Mouse (Mus musculus): Measurements from ENCODE around the gene Rtf1.
"Not testable (repeated sequence)": the region's sequence is repeated elsewhere in the genome, so short reads cannot be mapped to it uniquely, and the experiment has no call there.

The Rtf1 gene

DNA sequence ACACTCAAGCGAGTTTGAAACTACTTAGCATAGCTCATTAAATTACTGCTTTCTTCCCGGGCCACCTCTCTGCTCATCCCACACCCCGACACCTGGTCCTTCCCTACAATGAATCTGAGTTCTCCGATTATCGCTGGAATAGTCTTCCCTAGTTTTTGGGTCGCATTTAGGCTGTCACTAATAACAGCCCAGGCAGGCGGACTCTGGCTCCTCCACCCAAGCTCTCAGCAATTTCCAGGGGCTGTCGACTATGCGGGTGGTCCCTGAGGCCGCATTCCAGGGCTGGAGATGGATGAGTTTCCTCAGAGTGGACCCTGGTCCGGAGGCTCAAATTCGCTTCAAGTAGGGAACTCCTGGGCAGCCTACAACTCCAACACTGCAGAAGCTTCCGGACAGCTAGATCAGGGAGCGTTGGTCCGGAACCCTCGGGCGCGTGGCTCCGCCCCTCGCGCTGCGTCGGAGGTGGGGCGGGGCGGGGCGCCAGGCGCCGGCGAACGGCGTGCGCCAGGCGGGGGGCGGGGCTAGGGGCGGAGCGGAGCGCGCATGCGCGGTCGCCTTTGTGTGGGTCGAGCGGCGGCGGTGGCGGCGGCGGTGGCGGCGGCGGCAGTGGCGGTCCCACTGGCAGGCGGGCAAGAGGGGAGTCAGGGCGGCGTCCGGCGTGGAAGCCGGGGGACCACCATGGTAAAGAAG lies at the start of gene Rtf1:
Gene Rtf1, plus strand, starts transcription at position 544 of the 690 bp plus-strand sequence.
- DNase-seq (ENCODE audit: low spot score in 2 of 2), result peak; percentile 85 to 94

- DNase-seq (ENCODE audit: low spot score in 2 of 2), result no peak
Measured at GRCm38 (mm10) chr2:119636781-119637180, 38.1 kb upstream of the Rtf1 start.

GRCm38 (mm10) chr2:119641214-119641912 lies 33.5 kb upstream of the Rtf1 start:
- DNase-seq (ENCODE audit: low spot score in 2 of 2), result no peak

DNA sequence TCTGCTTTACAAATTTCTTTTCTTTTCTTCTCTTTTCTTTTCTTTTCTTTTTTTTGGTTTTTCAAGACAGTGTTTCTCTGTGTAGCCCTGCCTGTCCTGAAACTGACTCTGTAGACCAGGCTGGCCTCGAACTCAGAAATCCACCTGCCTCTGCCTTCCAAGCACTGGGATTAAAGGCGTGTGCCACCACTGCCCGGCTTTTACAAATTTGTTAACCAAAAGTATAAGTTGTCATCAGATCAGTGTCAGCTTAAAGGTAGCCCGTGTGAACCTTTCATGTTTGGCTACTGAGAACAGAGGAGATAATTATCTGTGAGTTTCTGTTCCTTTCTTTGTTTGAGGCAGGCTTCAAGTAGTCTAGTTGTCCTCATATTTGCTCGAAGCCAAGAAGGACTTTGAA lies 30.6 kb upstream of the Rtf1 start:
- DNase-seq (ENCODE audit: low spot score in 2 of 2), result no peak

DNA sequence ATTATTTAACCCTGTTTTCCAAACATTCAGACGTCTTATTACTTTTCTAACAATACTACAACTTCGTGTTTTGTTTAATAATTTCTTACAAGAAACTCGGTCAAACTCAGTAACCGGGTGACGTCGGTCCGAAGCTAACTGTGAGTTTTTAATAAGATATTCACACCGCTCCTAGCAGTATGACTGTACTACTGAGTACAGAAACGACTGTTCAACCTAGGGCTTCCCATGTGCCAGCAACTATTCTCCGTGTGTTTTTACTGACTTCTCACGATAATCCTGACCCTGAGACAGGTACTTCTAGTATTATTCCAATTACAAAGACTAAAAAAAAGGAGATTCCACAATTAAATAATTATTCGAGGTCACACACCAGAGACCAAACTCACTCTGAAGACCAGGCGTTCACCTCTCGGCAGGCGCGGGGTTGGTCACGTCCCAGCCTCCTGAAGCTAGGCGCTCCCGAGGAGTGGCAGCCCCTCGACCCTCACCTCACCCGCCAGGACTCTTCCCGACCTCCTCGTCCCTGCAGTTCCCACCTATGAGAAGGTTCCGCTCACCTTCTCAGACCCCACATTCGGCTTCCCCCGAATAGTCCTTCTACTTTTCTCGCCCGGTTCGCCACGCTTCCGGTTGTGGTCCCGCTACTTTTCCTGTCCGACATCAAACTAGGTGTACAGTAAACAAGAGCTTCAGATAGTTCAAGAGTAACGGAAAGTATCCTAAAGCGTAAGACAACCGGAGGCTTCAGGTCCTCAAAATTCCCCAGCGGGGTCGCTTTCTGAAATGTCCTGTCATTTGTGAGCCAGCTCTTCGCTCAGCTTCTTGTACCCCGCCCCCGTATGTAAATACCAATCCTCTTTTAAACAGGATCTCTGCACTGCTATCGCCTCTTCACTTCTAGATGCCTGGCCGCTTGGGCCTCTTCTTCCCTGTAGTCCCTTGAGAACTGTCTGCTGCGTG lies 12.4 kb upstream of the Rtf1 start, which contains the start of gene Ndufaf1:
Gene Ndufaf1, minus strand, starts transcription at position 608 of the 963 bp plus-strand sequence.
- DNase-seq (ENCODE audit: low spot score in 2 of 2), result peak; percentile 53 to 76

DNA sequence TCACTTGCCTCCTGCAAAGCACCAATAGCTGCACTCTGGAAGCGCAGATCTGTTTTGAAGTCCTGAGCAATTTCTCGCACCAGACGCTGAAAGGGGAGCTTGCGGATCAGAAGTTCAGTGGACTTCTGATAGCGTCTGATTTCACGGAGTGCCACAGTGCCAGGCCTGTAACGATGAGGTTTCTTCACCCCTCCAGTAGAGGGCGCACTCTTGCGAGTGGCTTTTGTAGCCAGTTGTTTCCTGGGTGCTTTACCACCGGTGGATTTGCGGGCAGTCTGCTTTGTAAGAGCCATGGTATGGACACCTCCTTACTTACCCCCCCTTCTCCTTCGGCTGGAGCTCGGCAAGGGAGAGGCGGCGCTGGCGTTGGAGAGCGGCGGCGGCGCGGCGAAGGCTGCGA lies 9.1 kb upstream of the Rtf1 start:
- not testable (repeated sequence) for DNase-seq (ENCODE audit: low spot score in 2 of 2)

GRCm38 (mm10) chr2:119669010-119669409 lies 5.9 kb upstream of the Rtf1 start:
- DNase-seq (ENCODE audit: low spot score in 2 of 2), result no peak

GRCm38 (mm10) chr2:119675215-119675784 lies 432 bp downstream of the Rtf1 start:
- no peak for DNase-seq (ENCODE audit: low spot score in 2 of 2)

GRCm38 (mm10) chr2:119675831-119676230 lies 963 bp downstream of the Rtf1 start:
- DNase-seq (ENCODE audit: low spot score in 2 of 2), result no peak

DNA sequence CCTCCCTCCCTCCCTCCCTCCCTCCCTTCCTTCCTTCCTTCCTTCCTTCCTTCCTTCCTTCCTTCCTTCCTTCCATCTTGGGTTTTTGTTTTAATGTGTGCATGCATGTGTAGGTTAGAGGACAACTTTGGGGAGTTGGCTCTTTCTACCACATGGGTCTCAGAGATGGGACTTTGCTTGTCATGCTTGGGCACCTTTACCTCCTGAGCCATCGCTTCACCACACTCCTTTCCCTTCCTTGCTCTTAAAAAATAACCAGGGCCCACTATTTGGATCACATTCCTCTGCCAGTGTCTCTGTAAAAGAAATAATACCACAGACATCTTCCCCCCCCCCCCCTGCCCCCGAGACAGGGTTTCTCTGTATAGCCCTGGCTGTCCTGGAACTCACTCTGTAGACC lies 8.8 kb downstream of the Rtf1 start:
- no peak for DNase-seq (ENCODE audit: low spot score in 2 of 2)

DNA sequence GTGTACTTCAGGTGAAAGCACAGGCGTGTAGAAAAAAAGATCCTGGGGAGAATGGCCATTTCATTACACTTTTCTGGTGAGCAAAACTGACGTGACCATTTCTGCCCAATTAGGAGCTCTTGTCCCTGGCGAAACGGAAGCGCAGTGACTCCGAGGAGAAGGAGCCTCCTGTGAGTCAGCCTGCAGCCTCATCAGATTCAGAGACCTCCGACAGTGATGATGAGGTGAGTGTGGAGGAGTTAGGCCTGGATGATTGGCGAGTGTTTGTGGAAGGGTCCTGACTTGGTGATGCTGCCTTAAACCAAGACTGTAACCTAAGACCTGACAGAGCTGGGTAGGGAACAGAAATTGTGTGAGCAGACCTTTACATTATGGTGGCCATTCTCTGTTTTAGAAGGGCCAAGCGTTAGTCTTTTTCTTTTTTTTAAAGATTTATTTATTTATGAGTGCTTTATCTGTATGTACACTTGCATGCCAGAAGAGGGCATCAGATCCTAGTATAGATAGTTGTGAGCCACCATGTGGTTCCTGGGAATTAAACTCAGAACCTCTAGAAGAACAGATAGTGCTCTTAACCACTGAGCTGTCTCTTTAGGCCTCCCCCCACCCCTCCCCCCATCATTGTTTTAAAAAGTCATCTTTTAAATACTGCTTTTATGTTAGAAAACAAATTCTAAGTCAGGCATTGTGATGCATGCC lies 17.3 kb downstream of the Rtf1 start:
- no peak for DNase-seq (ENCODE audit: low spot score in 2 of 2)

GRCm38 (mm10) chr2:119694826-119695225 lies 20.0 kb downstream of the Rtf1 start:
- no peak for DNase-seq (ENCODE audit: low spot score in 2 of 2)

DNA sequence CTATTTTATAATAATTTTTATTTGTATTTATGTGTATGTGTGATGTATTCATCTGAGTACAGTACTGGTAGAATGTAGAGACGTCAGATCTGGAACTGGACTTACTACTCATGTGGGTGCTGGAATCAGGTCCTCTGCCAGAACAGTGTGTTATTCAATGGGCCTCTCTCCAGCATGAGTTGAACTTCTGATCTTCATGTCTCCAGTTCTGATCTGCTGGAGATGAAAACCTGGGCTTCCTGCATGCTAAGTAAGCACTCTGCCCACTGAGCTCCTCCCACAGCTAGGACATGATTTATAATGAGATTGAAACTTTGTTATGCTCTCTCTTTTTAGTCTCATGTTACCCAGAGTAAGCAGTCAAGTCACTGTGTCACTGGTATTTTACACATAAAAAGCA lies 21.2 kb downstream of the Rtf1 start:
- no peak for DNase-seq (ENCODE audit: low spot score in 2 of 2)

DNA sequence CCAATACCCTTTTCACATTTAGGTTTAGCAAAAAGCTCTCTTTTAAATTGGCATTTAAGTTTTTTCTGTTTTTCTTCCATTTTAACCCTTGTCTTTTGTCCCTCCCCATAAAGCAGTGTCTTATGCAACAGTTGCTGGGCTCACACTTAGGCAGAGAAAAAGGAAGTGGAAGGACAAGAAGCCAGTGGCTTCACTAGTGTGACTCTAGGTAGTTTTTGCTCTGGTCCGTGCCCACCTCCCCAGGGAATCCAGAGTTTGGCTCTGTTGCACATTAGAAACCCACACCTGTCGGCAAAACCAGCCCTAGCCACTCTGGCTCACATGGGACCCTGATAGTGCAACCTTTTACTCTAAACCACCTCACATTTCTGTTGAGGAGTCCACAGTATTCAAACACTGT lies 23.6 kb downstream of the Rtf1 start:
- no peak for DNase-seq (ENCODE audit: low spot score in 2 of 2)

- no peak for DNase-seq (ENCODE audit: low spot score in 2 of 2)
Measured at GRCm38 (mm10) chr2:119699962-119700361, 25.1 kb downstream of the Rtf1 start.

DNA sequence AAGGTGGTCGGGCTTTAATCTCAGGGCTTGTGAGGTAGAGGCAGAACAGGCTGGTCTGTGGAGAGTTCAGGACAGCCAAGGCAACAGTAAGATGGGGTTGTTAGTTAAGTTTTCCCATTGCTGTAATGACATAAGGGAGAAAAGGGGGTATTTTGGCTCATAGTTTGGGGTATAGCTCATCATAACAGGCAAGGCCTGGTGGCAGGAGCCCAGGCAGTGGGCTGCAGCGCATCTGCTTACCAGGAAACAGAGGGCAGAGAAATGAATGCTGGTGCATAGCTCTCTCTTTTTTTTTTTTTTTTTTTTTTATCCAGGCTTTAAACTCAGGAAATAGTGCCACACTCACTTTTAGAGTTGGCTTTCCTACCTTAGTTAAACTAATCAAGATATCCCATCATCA lies 28.3 kb downstream of the Rtf1 start:
- no peak for DNase-seq (ENCODE audit: low spot score in 2 of 2)

- DNase-seq (ENCODE audit: low spot score in 2 of 2), result no peak
Measured at GRCm38 (mm10) chr2:119707676-119708075, 32.8 kb downstream of the Rtf1 start.

- DNase-seq (ENCODE audit: low spot score in 2 of 2), result no peak
Measured at GRCm38 (mm10) chr2:119710011-119710410, 35.1 kb downstream of the Rtf1 start.

- not testable (repeated sequence) for DNase-seq (ENCODE audit: low spot score in 2 of 2)
Measured at GRCm38 (mm10) chr2:119715868-119716267, 41.0 kb downstream of the Rtf1 start.

- DNase-seq (ENCODE audit: low spot score in 2 of 2), result no peak
Measured at GRCm38 (mm10) chr2:119721070-119721469, 46.2 kb downstream of the Rtf1 start.

DNA sequence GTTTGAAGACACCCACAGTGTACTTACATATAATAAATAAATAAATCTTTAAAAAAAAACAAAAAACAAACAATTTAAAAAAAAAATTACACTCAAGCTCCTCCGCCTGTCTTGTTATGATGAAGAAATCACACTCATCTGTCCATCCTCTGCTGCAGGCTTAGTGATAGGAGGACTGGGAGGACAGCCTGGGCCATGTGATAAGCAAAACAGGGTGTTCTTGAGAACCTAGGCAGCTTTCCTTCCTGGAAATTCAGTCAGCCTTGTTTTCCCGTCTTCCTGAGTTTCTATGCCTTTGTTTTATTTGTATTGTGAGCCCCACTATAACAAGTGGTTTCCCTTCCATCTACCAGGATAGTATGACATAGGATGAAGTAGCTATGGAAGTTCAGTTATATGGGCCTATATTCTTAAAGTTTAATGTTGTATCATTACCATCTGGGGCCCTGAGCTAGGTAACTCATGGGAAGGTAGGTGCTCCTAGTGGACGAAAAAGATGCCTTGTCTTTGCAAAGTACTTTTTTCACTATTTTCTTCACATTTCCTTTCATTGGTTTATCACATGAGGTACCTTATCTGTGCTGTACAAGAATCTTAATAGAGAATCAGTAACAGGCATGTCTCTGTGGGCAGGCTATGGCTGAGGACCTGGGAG lies 53.0 kb downstream of the Rtf1 start:
- no peak for DNase-seq (ENCODE audit: low spot score in 2 of 2)
